Mouse (Mus musculus): Measurements from ENCODE around the gene Twsg1. TPM values are rescaled to one million over a fixed set of nuclear protein-coding genes. Genes with fewer than 3 reads are reported as not detected.

Twsg1 gene
- polyA plus RNA-seq, 1 experiment = 92.5 TPM

GRCm38 (mm10) chr17:65905241-65905640 lies 45.8 kb downstream of the Twsg1 start:
- Histone ChIP-seq H3K4me1 (ENCODE audit: control insufficient read depth, insufficient read depth, low read length) (peaks cover 3% of the 10 kb centered on the region; the same call in 1 of the 2 replicates), H3K4me3 (replicated peaks; ENCODE audit: extremely low read depth, low read depth, low read length) (no peak overlapping the region)
- TF ChIP-seq POLR2A (IDR thresholded peaks at IDR 0.05; ENCODE audit: borderline replicate concordance, extremely low read depth, low read depth, low read length) (no peak), CTCF (IDR thresholded peaks at IDR 0.05; ENCODE audit: insufficient read depth, low read length) (no peak)
- no peak for DNase-seq
- 82% methylated on average over 14 of the region's 14 CpGs for WGBS

DNA sequence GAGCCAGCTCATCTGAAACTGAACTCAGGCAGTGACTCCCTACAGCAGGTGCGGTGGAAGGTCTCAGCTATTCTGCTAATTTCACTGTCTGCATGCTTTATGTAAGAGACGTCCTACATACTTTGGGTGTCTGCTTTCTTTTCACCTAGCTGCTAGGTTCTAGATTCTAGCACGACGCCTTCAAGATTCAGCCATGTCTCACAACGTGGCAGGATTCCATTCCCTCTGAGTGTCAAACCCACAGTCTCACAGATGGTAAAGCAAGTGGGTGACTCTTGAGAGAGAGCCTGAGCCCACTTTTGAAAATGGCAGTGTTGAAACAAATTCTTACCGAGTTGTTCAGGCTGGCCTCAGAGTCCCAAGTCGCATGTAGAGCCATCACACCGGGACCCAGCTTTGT lies 47.2 kb downstream of the Twsg1 start:
- WGBS = 95% methylated on average over 8 of the region's 8 CpGs
- no peak for DNase-seq
- no peak for TF ChIP-seq POLR2A (IDR thresholded peaks at IDR 0.05; ENCODE audit: borderline replicate concordance, extremely low read depth, low read depth, low read length)
- TF ChIP-seq CTCF (IDR thresholded peaks at IDR 0.05; ENCODE audit: insufficient read depth, low read length) = no peak
- no peak overlapping the region for H3K4me3 ChIP-seq (replicated peaks; ENCODE audit: extremely low read depth, low read depth, low read length)
- peaks cover 3% of the 10 kb centered on the region; the same call in 1 of the 2 replicates for H3K4me1 ChIP-seq (ENCODE audit: control insufficient read depth, insufficient read depth, low read length)

DNA sequence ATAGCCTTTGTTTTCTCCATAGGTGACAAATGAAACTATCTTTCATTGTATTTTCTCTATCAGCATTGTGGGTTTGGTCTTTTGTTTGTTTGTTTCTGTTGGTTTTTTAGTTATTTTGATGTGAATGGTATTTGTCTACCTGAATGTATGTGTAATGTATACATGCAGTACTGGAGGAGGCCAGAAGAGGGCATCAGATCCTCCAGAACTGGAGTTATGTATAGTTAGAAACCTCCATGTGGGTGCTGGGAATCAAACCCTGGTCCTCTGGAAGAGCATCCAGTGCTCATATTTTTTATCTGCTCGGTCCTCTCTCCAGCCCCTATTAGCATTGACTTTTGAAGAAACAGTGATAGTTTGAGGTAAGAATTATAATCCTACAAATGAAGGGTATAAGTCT lies 48.0 kb downstream of the Twsg1 start:
- WGBS = 92% methylated on average over 1 of the region's 1 CpGs
- TF ChIP-seq CTCF (IDR thresholded peaks at IDR 0.05; ENCODE audit: insufficient read depth, low read length) (no peak), POLR2A (IDR thresholded peaks at IDR 0.05; ENCODE audit: borderline replicate concordance, extremely low read depth, low read depth, low read length) (no peak)
- H3K4me3 ChIP-seq (replicated peaks; ENCODE audit: extremely low read depth, low read depth, low read length) = no peak overlapping the region
- DNase-seq = no peak
- peaks cover 3% of the 10 kb centered on the region; the same call in 1 of the 2 replicates for H3K4me1 ChIP-seq (ENCODE audit: control insufficient read depth, insufficient read depth, low read length)

GRCm38 (mm10) chr17:65902281-65902680 lies 48.7 kb downstream of the Twsg1 start:
- H3K4me3 ChIP-seq (replicated peaks; ENCODE audit: extremely low read depth, low read depth, low read length) = no peak overlapping the region
- no peak for DNase-seq
- peaks cover 3% of the 10 kb centered on the region; the same call in 1 of the 2 replicates for H3K4me1 ChIP-seq (ENCODE audit: control insufficient read depth, insufficient read depth, low read length)
- WGBS = 75% methylated on average over 6 of the region's 6 CpGs
- TF ChIP-seq CTCF (IDR thresholded peaks at IDR 0.05; ENCODE audit: insufficient read depth, low read length) (no peak), POLR2A (IDR thresholded peaks at IDR 0.05; ENCODE audit: borderline replicate concordance, extremely low read depth, low read depth, low read length) (no peak)

DNA sequence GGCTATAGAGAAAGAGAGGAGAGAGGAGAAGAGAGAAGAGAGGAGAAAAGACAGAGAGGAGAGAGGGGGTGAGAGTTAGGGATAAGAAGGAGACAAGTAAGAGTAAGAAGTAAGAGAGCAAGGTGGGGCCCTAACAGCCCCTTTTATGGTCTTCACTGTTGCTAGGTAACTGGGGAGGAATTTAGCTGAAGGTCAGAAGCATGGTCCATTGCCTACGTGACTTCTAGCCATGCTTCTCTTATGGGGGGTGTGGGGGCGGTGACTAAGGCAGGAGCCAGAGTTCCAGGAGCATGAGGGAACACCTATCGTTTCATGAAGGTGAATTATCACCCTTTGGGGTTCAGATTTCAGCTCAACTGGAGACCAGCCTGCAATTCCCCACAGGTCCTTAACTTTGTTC lies 55.0 kb downstream of the Twsg1 start:
- 62% methylated on average over 3 of the region's 3 CpGs for WGBS
- no peak for TF ChIP-seq CTCF (IDR thresholded peaks at IDR 0.05; ENCODE audit: insufficient read depth, low read length)
- H3K4me3 ChIP-seq (replicated peaks; ENCODE audit: extremely low read depth, low read depth, low read length) = no peak overlapping the region
- DNase-seq = no peak
- no peaks in the 10 kb centered on the region for H3K4me1 ChIP-seq (ENCODE audit: control insufficient read depth, insufficient read depth, low read length)

- WGBS = 82% methylated on average over 5 of the region's 5 CpGs
- DNase-seq = no peak
- H3K4me3 ChIP-seq (replicated peaks; ENCODE audit: extremely low read depth, low read depth, low read length) = no peak overlapping the region
- TF ChIP-seq POLR2A (IDR thresholded peaks at IDR 0.05; ENCODE audit: borderline replicate concordance, extremely low read depth, low read depth, low read length) (no peak), CTCF (IDR thresholded peaks at IDR 0.05; ENCODE audit: insufficient read depth, low read length) (no peak)
- H3K4me1 ChIP-seq (ENCODE audit: control insufficient read depth, insufficient read depth, low read length) = peaks cover 5% of the 10 kb centered on the region; the same call in 1 of the 2 replicates
These were observed 61.5 kb downstream of the Twsg1 start for GRCm38 (mm10) chr17:65889476-65889875.

DNA sequence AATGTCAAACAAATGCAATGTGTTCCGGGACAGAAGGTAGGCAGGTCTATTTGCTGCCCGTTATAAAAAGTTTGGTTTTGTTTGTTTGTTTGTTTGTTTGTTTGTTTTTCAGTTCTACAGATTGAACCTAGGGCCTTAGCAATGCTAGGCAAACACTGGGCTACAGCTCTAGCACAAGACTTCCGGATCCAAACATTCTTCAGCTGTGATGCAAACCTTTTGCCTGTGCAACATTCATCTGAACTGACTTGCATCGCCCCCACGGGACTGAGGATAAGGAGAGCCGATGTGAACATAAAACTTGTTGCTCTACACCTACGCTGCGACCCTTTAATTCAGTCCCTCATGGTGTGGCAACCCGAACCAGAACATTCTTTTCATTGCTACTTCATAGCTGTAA lies 64.5 kb downstream of the Twsg1 start:
- no peak for DNase-seq
- 46% methylated on average over 9 of the region's 9 CpGs for WGBS
- H3K4me1 ChIP-seq (ENCODE audit: control insufficient read depth, insufficient read depth, low read length) = peaks cover 12% of the 10 kb centered on the region
- H3K4me3 ChIP-seq (replicated peaks; ENCODE audit: extremely low read depth, low read depth, low read length) = peak overlapping the region; percentile 37
- TF ChIP-seq CTCF (IDR thresholded peaks at IDR 0.05; ENCODE audit: insufficient read depth, low read length) (no peak), POLR2A (IDR thresholded peaks at IDR 0.05; ENCODE audit: borderline replicate concordance, extremely low read depth, low read depth, low read length) (no peak)

GRCm38 (mm10) chr17:65885697-65886529 lies 65.1 kb downstream of the Twsg1 start, which contains the start of gene Ralbp1:
TSS of gene Ralbp1 (minus strand) at chr17:65885798.
- TF ChIP-seq CTCF (IDR thresholded peaks at IDR 0.05; ENCODE audit: insufficient read depth, low read length) (no peak), POLR2A (IDR thresholded peaks at IDR 0.05; ENCODE audit: borderline replicate concordance, extremely low read depth, low read depth, low read length) (no peak)
- 4% methylated on average over 14 of the region's 14 CpGs for WGBS
- H3K4me1 ChIP-seq (ENCODE audit: control insufficient read depth, insufficient read depth, low read length) = peaks cover 17% of the 10 kb centered on the region
- DNase-seq = no peak
- H3K4me3 ChIP-seq (replicated peaks; ENCODE audit: extremely low read depth, low read depth, low read length) = peak within 1 kb of the TSS; percentile 77

- no peak for TF ChIP-seq POLR2A (IDR thresholded peaks at IDR 0.05; ENCODE audit: borderline replicate concordance, extremely low read depth, low read depth, low read length)
- Histone ChIP-seq H3K4me3 (replicated peaks; ENCODE audit: extremely low read depth, low read depth, low read length) (peak overlapping the region; percentile 77), H3K4me1 (ENCODE audit: control insufficient read depth, insufficient read depth, low read length) (peaks cover 17% of the 10 kb centered on the region)
- DNase-seq = no peak
- under 1% methylated on average over 11 of the region's 11 CpGs for WGBS
These were observed 65.7 kb downstream of the Twsg1 start for GRCm38 (mm10) chr17:65885398-65885696.

- H3K4me3 ChIP-seq (replicated peaks; ENCODE audit: extremely low read depth, low read depth, low read length) = peak overlapping the region; percentile 77
- H3K4me1 ChIP-seq (ENCODE audit: control insufficient read depth, insufficient read depth, low read length) = peaks cover 17% of the 10 kb centered on the region
- TF ChIP-seq POLR2A (IDR thresholded peaks at IDR 0.05; ENCODE audit: borderline replicate concordance, extremely low read depth, low read depth, low read length) = peak; percentile 91; the same call in 1 of the 2 replicates
- TF ChIP-seq CTCF (IDR thresholded peaks at IDR 0.05; ENCODE audit: insufficient read depth, low read length) = no peak
- DNase-seq = peak; percentile 98
- WGBS = under 1% methylated on average over 62 of the region's 67 CpGs
These were observed 66.2 kb downstream of the Twsg1 start for GRCm38 (mm10) chr17:65884691-65885397.

Measured in lung, adult 2 months (tissue).